Mouse (Mus musculus): Measurements from ENCODE around the gene Zmiz1. TPM values are rescaled to one million over a fixed set of nuclear protein-coding genes. Genes with fewer than 3 reads are reported as not detected.

The Zmiz1 gene
- polyA plus RNA-seq, 1 experiment = 22.5 TPM

DNA sequence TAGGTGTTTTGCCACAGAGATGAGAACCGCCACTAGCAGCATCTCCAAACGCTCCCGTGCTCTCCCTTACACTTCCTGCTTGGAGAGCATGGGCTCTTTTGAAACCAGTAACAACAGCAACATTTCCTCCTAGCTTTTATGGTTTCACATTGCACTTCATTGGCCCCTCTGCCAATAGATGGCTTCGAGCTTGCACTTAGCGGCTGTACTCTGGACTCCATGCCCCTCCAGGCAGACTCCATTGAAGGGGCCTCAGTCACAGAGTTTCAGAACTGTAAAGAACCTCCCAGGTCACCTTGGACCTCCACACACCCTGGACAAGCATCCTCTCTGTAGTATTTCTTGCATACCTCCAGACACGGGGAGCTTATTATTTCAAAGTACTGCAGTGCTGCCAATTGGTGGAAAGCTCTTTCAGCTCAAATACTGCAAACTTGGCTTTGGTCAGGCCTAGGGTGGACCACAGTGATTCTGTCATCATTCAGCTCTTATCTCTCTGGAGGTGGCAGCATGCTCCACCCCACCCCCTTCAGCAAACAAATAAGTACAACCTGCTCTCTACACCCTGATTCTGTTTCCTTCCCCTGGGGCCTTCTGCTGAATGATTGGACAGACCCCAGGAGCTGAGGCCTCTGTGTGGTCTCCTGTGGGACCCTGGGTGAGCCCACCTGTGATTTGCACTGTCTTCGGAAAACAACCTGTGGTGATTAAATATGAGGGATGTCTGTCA lies 227.4 kb downstream of the Zmiz1 start:
- Histone ChIP-seq H3K9ac (ENCODE audit: low read depth, poor library complexity, severe bottlenecking) (no peak overlapping the region), H3K36me3 (ENCODE audit: control insufficient read depth, insufficient read depth, low read length, poor library complexity, severe bottlenecking) (no peaks in the 10 kb centered on the region), H3K9me3 (replicated peaks; ENCODE audit: control insufficient read depth, insufficient read depth, low read length, poor library complexity, severe bottlenecking) (no peaks in the 10 kb centered on the region), H3K4me1 (ENCODE audit: control insufficient read depth, insufficient read depth, low read length) (no peaks in the 10 kb centered on the region), H3K27me3 (ENCODE audit: control insufficient read depth, insufficient read depth, low read length, poor library complexity, severe bottlenecking) (no peaks in the 10 kb centered on the region), H3K4me3 (ENCODE audit: low read depth, low read length) (no peak overlapping the region), H3K27ac (ENCODE audit: insufficient read depth, low read length) (no peak overlapping the region)
- no peak for TF ChIP-seq POLR2A (IDR thresholded peaks at IDR 0.05; ENCODE audit: insufficient read depth, low read length)
- no peak for TF ChIP-seq EP300 (IDR thresholded peaks at IDR 0.05; ENCODE audit: insufficient read depth, low read depth, low read length)
- no peak for TF ChIP-seq CTCF (IDR thresholded peaks at IDR 0.05; ENCODE audit: low read depth, low read length)

DNA sequence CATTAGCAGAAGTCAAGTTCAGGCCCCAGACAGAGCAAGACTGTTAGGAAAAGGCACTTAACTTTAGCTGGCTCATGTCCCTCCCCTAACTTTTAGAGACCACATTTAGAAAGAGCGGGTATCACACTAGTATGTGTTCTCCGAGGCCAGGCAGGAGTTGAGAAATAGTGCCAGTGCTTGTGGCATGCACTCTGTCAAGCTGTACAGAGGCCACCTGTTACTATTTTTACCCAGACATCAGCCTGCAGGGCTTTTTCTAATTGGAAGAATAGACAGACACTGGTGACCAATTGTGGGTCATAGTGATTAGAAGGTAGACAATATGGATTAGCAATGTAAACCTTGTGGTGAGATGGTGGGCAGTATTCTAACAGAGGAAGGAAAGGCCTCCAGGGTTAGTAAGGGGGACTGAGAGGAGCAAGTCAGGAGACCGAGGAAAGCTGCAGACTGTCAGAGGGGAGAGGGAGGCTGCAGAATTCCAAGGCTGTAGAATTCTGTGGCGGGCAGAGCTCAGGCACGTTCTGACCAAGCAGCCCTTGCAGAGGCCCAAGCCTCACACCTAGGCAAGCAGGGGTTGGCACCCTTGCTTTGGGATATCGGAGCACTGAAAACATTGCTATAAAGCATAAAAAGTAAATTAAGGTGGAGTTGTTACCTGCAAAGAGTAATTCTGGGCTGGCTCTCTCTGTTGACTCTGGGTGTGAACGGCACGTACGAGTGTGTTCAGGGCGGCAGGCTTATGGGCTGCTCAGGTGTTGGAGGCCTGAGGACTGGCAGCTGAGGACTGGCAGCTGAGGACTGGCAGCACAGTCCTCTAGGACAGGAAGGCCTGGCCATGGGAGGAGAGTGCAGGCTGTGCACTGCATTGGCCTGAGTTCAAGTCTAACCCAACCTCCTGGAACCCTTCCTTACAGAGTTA lies 228.3 kb downstream of the Zmiz1 start:
- Histone ChIP-seq H3K36me3 (ENCODE audit: control insufficient read depth, insufficient read depth, low read length, poor library complexity, severe bottlenecking) (no peaks in the 10 kb centered on the region), H3K9me3 (replicated peaks; ENCODE audit: control insufficient read depth, insufficient read depth, low read length, poor library complexity, severe bottlenecking) (no peaks in the 10 kb centered on the region), H3K27ac (ENCODE audit: insufficient read depth, low read length) (no peak overlapping the region), H3K4me1 (ENCODE audit: control insufficient read depth, insufficient read depth, low read length) (no peaks in the 10 kb centered on the region), H3K4me3 (ENCODE audit: low read depth, low read length) (no peak overlapping the region), H3K27me3 (ENCODE audit: control insufficient read depth, insufficient read depth, low read length, poor library complexity, severe bottlenecking) (no peaks in the 10 kb centered on the region), H3K9ac (ENCODE audit: low read depth, poor library complexity, severe bottlenecking) (no peak overlapping the region)
- TF ChIP-seq POLR2A (IDR thresholded peaks at IDR 0.05; ENCODE audit: insufficient read depth, low read length) (no peak), EP300 (IDR thresholded peaks at IDR 0.05; ENCODE audit: insufficient read depth, low read depth, low read length) (no peak), CTCF (IDR thresholded peaks at IDR 0.05; ENCODE audit: low read depth, low read length) (no peak)

DNA sequence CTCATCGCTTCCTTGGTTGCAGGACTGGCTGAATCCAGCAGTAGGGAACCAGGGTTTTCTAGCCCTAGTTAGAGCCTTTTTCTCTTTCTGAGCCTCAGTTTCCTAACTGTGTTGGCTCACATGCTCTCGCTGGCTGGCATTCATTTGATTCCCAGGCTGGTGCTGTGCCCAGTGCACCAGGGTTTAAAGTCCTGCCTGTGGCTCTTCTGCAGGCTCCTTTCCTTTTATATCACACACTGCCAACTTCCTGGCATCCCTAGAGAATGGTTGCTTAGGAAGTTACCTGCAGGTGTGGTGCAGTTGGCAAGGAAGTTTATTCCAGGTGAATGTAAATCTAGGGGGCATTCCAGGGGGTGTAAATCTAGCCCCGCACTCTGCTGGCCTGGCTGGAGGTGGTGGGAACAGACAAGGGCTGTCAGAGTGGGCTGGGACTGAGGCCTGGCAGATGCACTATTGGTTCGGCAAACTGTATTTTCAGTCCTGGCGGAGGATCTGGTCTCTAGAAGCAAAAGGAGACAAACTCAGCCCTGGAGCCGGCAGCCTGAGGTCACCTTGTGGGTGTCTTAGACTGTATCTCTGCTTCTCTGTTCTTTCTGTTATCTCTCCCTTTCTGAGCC lies 234.4 kb downstream of the Zmiz1 start:
- Histone ChIP-seq H3K9me3 (replicated peaks; ENCODE audit: control insufficient read depth, insufficient read depth, low read length, poor library complexity, severe bottlenecking) (no peaks in the 10 kb centered on the region), H3K4me1 (ENCODE audit: control insufficient read depth, insufficient read depth, low read length) (peaks cover 5% of the 10 kb centered on the region), H3K36me3 (ENCODE audit: control insufficient read depth, insufficient read depth, low read length, poor library complexity, severe bottlenecking) (peaks cover 3% of the 10 kb centered on the region), H3K27ac (ENCODE audit: insufficient read depth, low read length) (no peak overlapping the region), H3K4me3 (ENCODE audit: low read depth, low read length) (peak overlapping the region; percentile 15; the same call in 1 of the 2 replicates), H3K9ac (ENCODE audit: low read depth, poor library complexity, severe bottlenecking) (peak overlapping the region; percentile 37), H3K27me3 (ENCODE audit: control insufficient read depth, insufficient read depth, low read length, poor library complexity, severe bottlenecking) (no peaks in the 10 kb centered on the region)
- TF ChIP-seq CTCF (IDR thresholded peaks at IDR 0.05; ENCODE audit: low read depth, low read length) (no peak), POLR2A (IDR thresholded peaks at IDR 0.05; ENCODE audit: insufficient read depth, low read length) (no peak), EP300 (IDR thresholded peaks at IDR 0.05; ENCODE audit: insufficient read depth, low read depth, low read length) (no peak)

DNA sequence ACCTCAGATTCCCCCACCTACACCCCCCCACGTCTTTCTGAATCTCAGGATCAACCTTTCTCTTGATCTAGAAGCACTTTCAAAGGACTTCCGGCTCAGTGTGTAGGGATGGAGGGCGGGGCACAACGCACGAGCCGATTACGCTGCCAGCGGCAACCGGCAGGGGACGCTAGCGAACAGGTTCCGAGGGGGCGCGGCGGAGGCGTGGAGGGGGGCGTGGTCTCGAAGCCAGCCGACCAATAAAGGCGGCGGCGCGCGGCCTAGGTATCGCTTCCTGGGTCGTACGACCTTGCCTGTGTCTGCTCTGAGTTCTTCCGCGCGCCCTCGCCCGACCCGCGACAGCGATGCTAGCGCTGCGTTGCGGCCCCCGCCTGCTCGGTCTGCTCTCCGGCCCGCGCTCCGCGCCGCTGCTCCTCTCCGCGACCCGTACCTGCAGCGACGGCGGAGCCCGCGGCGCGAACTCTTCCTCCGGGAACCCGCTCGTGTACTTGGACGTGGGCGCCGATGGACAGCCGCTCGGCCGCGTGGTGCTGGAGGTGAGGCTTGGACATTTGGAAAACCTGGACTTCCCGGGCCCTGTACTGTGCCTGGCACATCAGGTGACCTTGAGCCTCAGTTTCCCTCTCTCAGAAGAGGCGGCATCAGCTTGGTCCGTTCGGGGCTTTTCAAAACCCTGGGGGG lies 235.0 kb downstream of the Zmiz1 start, which contains the start of gene Ppif:
TSS of gene Ppif (plus strand) at position 267 of the 681 bp plus-strand sequence.
- Histone ChIP-seq H3K27ac (ENCODE audit: insufficient read depth, low read length) (no peak within 1 kb of the TSS), H3K9ac (ENCODE audit: low read depth, poor library complexity, severe bottlenecking) (peak within 1 kb of the TSS; percentile 65), H3K9me3 (replicated peaks; ENCODE audit: control insufficient read depth, insufficient read depth, low read length, poor library complexity, severe bottlenecking) (no peaks in the 10 kb centered on the region), H3K4me3 (ENCODE audit: low read depth, low read length) (peak within 1 kb of the TSS; percentile 80), H3K4me1 (ENCODE audit: control insufficient read depth, insufficient read depth, low read length) (peaks cover 5% of the 10 kb centered on the region), H3K27me3 (ENCODE audit: control insufficient read depth, insufficient read depth, low read length, poor library complexity, severe bottlenecking) (no peaks in the 10 kb centered on the region), H3K36me3 (ENCODE audit: control insufficient read depth, insufficient read depth, low read length, poor library complexity, severe bottlenecking) (peaks cover 6% of the 10 kb centered on the region)
- TF ChIP-seq POLR2A (IDR thresholded peaks at IDR 0.05; ENCODE audit: insufficient read depth, low read length) (peak; percentile 54), CTCF (IDR thresholded peaks at IDR 0.05; ENCODE audit: low read depth, low read length) (peak; percentile 95), EP300 (IDR thresholded peaks at IDR 0.05; ENCODE audit: insufficient read depth, low read depth, low read length) (peak; percentile 32; the same call in 1 of the 2 replicates)

DNA sequence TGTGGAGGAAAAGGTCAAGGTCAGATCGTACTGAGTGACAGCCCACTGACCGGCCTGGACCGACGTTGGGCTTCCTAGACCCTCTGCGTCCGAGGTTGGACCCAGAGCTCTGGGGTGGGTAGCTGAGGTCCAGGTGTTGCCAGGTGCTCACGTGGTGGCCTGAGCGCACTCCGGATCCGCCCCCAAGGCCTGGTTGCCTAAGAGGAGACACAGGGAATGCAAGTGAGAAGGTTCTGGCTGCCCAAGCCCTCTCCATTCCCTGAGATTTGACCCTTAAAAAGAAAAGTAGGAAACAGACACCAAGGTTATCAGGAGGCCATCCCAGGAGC lies 235.5 kb downstream of the Zmiz1 start:
- TF ChIP-seq CTCF (IDR thresholded peaks at IDR 0.05; ENCODE audit: low read depth, low read length) = no peak
- no peak for TF ChIP-seq EP300 (IDR thresholded peaks at IDR 0.05; ENCODE audit: insufficient read depth, low read depth, low read length)
- no peak for TF ChIP-seq POLR2A (IDR thresholded peaks at IDR 0.05; ENCODE audit: insufficient read depth, low read length)
- H3K36me3 ChIP-seq (ENCODE audit: control insufficient read depth, insufficient read depth, low read length, poor library complexity, severe bottlenecking) = peaks cover 6% of the 10 kb centered on the region
- no peaks in the 10 kb centered on the region for H3K27me3 ChIP-seq (ENCODE audit: control insufficient read depth, insufficient read depth, low read length, poor library complexity, severe bottlenecking)
- peak overlapping the region; percentile 65 for H3K9ac ChIP-seq (ENCODE audit: low read depth, poor library complexity, severe bottlenecking)
- H3K27ac ChIP-seq (ENCODE audit: insufficient read depth, low read length) = no peak overlapping the region
- H3K4me3 ChIP-seq (ENCODE audit: low read depth, low read length) = peak overlapping the region; percentile 80
- H3K4me1 ChIP-seq (ENCODE audit: control insufficient read depth, insufficient read depth, low read length) = peaks cover 5% of the 10 kb centered on the region
- H3K9me3 ChIP-seq (replicated peaks; ENCODE audit: control insufficient read depth, insufficient read depth, low read length, poor library complexity, severe bottlenecking) = no peaks in the 10 kb centered on the region
